Mouse (Mus musculus): ENCODE measurements around the gene Shc4.

DNA sequence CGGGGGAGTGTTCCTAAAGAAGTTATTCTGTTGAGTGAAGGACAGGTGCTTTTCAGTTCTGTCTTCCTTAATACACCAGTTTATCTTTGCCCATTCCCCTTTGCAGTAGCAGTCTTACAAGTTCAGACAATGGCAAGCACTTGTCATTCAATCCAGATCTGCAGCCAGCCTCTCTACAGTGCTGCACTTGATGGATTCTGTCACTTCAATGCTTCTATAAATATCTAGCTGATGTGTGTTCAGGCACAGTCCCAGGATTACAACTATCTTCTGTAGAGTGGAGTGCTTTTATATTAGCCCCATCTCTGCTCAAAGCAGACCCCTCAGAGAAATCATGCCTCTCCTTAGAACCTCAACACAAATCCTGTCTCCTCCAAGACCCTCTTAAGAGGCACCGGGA is 93.9 kb downstream of the Shc4 start:
- TF ChIP-seq POLR2A (IDR thresholded peaks at IDR 0.05; ENCODE audit: control insufficient read depth, extremely low read depth, insufficient read depth, low read length, poor library complexity), result no peak
- TF ChIP-seq CTCF (IDR thresholded peaks at IDR 0.05; ENCODE audit: borderline replicate concordance, control insufficient read depth, extremely low read depth, insufficient read depth, low read length, poor library complexity), result no peak

Measured in thymus, adult 2 months (tissue).